Mouse (Mus musculus): ENCODE measurements around the gene Cpe.
"Not testable (repeated sequence)": the region's sequence is repeated elsewhere in the genome, so short reads cannot be mapped to it uniquely, and the experiment has no call there.

The Cpe gene

DNA sequence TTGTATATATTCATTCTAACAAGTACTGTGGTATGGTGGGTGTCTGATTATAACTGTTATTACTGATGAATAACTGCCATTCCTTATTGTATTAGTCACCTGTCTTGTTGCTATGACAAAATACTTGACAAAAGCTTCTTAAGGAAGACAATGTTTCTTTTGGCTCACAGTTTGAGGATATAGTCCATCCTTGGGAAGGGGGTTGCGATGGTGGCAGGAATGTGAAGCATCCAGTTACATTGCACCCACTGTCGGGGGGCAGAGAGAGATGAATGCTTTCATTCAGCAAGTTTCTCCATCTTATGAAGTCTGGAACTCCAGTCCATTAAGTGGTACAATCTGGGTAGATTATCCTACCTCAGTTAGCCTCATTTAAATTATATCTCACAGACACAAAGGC, 19.9 kb downstream of the Cpe start:
- no peak for DNase-seq

DNA sequence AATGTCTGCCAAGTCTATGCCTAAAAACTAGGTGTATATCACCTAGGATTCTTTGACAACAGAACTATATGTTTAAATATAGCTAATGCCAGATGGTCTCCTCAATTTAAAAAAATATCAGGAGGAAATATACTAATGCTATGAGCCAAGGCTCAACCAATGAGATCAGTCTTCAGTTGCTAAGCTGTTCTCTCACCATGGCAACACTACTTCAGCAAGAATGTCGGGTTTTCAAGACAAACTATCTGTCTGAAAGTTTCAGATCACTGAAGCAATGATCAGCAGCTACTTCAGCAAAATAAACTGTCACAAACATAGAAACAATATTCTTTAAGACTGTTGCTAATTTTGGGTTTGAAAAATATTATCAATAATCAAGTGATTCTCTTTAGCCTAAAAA, 20.9 kb downstream of the Cpe start:
- DNase-seq: no peak

DNA sequence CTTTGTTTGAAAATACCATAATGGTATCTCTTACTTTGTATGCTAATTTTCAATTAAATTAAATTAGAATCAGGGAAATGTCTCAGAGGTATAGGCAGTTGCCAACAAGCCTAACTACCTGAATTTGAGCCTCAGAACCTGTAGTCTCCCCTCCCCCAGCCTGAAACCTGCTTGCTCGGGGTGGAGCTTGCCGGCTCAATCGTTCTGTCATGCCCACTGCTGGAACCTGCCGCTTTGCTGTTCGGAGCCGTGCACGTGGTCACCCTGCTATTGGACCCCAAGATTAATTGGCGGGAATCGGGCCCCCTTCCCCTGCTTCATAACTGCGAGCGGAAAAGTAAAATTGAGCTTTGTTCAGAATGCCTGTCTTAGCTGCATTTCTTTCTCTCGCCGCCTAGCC, 26.5 kb downstream of the Cpe start:
- DNase-seq: not testable (repeated sequence)

DNA sequence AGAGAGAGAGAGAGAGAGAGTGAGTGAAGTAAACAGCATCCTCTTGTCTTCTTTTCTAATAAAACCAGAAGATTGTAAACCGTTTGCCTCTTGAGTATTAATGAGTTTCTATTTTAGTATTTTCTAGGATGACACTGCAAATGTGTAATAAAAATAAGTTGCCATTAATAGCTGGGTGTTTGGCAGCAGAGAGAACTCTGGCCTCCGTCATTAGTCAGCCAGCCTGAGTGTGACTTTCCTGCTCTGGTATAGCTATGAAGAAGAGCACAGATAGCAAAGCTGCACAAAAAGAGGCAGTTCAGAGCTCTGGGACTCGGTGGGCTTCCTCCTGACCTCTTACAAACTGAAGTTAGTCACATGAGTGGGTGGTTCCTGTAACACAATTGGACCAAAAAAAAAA, 27.3 kb downstream of the Cpe start:
- no peak for DNase-seq

DNA sequence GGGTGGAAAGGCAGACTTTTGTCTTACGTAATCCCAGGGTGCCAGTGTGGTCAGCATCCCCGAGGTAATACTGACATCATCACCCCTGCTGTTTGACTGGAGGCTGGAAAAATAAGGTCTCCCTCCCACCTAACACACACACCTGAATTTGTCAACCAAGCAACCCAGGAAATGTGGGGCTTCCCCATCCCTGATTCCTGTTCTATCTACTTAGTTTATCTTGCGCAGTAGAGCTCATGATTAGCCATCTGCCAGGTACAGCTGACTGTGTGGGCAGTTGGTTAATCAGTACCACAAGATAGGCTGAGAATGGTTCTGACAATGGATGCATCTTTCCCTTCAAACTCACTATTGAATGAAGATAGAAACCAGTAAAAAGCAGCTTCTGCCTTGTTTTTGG, 28.0 kb downstream of the Cpe start:
- no peak for DNase-seq

DNA sequence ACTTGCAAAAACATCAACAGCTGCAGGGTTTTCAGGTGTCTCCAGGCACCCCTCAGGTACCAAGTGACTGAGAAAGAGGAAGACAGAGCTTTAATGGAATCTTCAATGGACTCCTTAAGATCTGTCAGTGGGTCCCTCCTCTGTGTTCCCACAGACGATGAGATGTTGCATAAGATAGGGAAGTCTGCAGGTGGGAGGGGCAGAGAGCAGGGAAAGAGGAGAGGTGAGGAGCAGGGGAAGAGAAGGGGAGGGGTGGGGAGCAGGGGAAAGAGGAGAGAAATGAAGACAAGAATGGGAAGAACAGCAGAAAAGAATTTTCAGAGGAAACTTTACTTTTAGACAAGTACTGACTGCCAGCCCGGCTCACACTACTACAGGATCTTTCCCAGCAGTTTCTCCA, 28.5 kb downstream of the Cpe start:
- DNase-seq: no peak

DNA sequence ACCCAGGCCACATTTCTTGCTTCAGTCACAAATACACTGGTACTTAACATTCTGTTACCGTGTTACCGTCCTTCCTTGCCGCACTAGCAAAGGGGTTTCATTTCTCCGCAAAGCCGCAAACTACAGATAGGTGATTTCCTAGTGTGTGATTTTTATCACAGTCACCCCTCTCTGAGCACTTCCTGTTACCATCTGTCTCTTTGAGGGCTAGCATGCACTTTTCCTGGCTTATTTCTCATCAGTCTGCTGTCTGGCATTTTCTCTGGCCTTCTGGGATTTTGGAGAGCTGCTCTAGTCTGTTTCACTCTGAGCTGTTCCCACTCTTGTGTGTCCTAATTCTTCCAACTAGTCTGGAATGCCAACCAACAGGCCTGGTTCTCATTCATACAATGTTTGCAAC, 33.8 kb downstream of the Cpe start:
- DNase-seq: no peak

DNA sequence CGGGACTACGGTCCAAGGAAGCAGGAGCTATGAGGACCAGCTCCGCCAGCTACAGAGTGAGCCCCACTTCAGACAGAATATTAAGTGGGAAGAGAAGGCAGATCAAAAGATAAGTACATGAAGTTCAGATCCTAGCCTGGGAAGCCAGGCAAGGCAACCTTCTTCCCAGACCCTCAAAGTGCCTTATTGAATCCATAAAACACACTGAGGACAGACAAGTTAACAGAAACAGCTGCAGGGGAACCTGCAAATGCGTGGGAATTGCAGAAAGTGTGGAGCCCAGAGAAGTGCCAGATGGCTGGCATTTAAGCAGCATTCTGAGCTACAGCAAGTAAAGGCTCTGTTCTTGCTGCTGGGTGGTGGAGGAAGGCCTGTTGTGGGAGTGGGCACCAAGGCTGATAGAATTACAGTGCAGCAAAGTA, 34.9 kb downstream of the Cpe start:
- DNase-seq: no peak

DNA sequence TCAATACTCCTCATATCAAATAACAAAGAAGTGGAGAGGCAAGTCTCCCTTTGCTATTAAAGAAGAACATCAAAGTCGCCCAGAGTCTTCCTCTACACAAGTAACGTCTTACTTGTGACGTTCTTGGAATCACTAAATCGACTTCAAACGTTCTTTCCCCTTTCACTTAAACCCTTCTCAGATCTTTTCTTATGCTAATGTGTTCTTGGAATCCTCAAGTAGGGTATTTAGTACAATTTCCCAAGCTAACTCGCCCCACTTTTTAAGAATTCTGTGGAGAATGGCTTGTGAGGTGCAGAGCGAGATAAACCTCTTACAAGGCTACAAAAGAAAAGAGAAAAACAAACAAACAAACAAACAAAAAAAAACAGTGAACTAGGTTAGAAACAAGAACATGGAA, 35.3 kb downstream of the Cpe start:
- no peak for DNase-seq

DNA sequence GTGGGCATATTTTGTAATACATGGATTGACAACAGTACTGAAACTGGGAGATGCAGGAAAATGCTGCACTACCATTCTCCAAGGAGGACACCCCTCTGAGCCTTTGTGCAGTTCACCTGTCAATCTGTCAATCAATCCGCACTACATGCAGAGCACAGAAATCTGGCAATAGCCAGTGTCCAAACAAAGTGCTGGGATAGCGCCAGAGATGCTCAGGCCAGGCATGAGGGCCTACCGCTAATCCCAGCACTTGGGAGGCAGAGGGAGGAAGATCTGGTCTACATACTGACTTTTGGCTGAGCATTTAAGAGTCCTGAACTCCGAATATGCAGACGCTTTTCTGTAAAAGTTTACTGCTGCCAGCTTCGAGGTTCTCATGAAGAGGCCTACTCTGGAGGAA, 37.0 kb downstream of the Cpe start:
- no peak for DNase-seq

DNA sequence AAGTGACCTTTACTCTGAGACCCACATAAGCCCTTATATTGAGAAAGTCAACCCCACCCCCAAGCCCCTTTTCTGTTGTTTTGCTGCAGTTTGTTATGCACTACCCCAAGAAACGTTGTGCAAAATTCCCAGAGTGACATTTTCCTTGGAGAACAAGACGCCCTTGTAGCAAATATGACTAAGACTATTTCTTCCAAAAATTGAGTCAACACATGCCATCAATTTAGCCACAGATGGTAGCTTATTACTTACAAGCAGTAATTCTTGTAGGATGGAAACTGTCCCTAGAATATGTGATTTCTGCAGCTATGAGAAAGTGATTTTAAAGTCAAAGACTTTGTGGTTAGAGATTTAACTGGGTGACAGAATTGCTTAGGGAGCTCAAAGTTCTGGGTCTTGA, 37.8 kb downstream of the Cpe start:
- no peak for DNase-seq

DNA sequence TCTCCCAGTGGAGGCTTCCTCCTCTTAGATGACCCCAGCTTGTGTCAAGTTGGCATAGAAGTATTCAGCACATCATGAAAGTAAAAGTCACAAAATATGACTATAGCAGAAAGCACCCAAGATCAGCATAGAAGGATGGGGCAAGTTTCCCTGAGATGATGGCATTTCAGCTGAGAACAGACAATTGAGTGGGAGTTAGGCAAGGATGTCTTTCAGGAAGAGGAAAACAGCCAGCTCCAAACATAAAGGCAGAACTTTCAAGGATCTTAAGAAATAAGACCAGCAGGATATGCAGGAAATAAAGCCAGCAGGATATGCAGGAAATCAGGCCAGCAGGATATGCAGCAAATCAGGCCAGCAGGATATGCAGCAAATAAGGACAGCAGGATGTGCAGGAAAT, 40.6 kb downstream of the Cpe start:
- DNase-seq: no peak

DNA sequence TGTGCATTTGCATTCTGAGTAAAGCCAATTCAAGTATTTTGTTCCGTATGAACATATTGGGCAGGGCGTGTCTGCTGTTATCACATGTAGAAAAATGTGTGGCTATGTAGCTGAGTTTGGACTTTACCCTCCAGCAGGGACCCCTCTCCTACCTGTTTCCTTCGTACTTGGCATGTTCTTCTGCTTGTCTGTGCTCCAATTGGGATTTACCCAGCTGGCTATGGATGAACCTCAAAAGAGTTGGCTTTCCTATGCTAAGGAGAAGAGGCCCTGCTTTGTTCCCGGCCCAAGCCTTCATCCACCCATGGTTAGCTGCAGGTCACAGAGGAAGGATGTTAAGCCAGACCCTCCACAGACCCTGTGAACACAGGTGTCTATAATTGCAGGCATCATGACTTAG, 44.8 kb downstream of the Cpe start:
- no peak for DNase-seq

DNA sequence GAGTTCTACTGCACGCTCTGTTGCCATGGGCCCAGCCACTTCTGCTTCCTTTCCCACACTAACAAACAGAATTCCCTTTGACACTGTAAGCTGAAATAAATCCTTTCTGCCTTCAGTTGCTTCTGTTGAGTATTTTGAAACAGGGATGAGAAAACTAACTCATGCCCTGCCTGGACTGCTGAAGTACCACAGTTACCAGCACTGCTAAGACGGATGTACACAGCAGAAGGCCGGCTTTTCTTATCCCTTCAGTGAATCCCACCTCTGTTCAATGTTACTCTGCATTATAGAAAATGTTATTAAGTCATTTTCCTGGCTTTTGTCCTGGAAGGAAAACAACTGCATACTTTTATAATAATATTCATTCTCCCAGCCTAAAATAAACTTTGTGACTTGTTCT, 45.7 kb downstream of the Cpe start:
- DNase-seq: no peak

DNA sequence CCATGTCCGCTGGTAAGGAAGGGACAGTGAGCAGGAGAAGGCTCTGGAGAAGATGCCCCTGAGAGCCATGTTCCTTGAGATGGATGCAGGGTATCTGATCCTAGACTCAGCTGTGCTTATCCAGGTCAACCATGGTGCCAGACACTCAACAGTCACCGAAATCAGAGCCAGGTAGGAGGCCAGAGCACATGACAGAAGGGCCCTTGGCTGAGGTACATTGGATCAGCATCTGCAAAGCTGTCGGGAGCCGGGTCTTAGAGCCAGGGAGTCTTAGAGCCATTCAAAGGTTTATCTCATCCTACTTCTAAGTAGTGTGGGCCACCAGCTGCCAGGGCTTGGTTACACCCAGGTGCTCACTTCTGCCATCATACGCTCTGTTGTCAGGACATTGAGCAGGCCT, 46.4 kb downstream of the Cpe start:
- no peak for DNase-seq

DNA sequence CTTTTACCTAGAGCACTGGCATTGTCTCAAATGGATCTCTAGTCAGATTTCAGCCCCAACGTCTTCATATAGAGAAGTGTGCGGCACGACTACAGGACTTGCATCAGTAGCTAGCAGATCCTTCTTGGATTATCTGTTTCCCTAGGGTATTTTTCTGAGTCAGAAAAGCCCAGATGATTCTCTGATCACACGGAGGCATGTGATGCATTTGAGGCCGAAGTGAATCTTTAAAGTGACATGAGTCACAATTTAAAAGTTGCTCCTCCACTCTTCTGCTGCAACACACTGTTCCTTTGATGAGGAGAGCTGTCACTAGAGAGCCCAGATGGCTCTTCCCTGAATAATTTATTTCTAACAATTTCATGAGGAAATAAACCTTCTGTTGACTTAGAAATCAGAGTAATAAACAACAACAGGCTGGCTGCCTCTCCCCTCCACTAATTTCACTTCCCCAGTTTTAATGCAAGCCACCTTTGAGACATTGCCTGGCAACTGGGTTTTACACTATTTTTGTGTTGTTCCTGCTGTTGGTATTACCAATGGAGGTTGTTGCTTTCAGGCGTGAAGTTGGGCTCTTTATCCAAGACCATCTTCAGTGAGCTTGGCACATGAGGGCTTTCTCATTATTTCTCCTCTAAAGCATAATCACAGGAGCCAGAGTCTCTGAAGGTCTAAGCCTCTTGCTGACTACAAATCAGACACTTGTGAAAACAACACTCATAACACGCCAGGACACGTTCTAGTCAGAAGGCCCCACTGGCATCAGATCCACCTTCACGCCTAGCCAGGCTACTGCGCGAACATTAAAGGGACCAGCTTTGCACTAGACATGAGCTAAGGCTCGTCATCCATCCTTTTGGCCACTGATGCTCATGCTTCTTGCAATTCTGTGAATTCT, 48.5 kb downstream of the Cpe start:
- DNase-seq: no peak

DNA sequence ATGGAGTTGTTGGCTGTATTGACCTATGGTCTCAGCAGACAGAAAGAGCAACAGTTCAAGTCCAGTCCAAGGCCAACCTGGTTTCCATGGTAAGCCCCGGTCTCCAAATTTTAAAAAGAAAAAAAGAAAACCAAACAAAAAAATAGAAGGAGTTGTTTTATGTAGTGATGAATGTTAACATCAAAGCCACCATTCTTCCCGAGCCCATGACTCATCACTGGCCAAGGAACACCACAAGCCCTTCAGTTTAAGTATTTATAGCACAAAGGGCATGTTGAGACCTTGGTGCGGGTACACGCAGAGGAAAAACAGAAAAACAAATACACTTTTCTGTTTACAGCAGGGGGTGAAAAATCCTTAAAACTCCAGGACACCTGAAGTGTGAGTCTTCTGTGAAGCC, 49.5 kb downstream of the Cpe start:
- DNase-seq: no peak

DNA sequence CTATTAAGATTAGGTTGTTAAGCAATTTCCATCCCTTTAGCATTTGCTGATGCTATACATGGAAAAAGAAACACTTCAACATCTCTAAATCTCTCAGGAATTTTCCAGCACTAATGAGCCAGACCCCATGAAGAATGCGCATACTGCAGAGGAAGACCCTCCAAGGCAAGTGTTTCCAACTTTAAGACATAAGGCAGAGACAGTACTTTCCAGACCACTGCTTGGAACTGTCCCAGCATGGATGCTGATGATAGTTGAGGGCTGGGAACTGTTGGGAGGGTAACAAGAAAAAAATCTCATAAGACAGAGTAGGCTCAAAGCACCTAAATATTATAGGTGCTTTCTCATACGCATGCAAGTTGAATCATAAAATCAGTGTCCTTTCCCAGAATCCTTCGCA, 50.1 kb downstream of the Cpe start:
- DNase-seq: no peak

DNA sequence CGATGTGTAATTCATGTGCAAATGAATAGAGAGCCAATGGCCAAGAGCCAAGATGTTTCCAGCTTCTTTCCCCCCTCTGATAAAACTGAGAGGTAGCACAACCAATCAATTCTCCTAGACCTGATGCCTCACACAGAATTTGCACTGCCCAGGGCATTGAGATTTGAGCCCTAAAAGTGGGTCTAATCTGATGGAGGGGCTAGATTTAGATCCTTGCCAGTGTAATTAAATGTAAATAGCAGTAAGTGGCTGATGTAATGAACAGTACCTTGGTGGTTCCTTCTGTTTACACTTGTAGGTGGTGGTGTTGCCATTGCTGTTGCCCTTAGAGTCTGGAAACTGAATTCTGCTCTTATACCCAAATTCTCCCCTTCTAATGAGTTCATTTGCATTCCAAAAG, 52.3 kb downstream of the Cpe start:
- no peak for DNase-seq

DNA sequence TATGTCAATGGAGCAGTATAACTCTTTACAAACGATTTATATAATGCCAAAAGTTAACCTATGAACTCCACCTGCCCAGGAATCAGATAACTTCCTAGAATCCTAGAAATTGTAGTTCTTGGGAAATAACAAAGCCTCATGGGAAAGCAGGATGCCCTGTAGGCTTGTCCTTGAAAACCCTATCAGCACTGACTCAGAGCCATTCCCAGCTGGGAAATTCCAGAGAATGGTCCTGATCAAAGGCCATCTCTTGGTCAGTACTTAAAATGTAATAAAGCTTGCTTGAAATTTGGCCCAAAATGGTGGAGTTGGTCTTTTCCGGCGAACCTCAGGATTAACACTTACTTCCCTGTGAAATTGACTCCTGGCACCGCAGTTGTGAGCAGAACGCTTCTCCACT, 53.2 kb downstream of the Cpe start:
- no peak for DNase-seq

DNA sequence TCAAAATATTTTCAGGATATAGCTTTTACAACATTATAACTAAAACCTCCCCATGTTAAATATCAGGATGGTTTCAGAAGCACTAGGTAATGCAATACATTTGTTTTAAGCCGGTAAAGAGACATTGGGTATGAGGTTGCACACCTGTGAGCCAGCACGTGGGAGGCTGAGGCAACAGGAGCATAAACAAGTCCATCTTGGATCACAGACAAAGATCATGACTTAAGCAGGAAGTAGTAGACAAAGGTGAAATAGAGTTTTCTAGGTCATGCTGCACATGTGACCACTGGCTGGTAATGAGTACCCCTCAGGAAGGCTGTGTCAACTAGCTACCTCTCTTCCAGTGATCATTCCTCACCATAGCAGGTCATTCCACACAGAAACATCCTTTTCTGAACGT, 58.0 kb downstream of the Cpe start:
- no peak for DNase-seq

DNA sequence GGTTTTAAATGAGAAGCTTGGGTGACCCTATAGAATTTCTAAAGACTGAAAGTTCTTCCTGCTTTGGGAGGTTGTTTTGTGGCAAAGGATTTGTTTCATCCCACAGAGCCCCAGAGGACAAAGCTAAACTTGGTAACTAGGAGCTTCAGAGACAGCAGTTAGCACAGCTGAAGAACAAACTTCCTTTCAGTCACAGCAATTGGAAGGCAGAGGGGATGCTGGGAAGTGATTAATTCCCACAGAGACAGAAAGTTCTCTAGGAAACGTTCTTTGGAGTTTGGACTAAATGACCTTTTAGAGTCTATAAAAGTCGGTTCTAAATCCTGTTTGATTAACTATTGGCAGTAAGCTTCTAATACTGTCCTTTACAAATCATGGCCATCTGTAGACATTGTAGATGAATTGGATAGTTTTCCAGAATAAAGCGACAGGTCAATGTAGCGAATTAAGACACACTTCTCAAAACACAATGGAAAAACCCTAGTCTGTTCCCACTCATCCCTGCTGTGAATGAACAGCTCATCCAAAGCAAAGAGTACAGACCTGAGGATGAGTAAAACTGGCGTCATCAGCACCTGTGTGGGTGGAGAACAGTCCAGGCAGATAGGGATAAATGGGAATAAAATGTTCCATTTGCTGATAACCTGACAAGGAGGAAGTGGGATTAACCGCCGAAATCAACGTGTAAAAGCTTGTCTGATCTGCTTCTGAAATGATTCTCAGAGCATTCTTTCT, 58.6 kb downstream of the Cpe start:
- no peak for DNase-seq

DNA sequence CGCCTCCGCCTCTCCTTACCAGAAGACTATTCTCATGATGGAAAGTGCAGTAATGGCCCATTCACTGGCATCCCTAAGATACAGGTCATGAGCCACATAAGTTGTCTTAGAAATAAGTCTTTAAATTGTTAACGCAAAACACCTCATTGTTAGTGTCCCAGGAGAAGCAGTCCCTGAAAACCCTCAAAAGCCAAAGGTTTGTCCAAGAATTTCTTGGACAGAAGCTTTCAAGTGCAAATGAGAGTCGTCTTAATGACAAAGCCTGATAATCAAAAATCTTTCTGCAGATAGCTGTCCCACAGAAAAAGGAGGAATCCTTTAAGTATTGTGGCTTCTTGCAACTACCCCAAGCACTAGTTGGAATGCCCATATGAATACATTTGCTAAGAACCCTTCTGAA, 60.7 kb downstream of the Cpe start:
- DNase-seq: no peak

DNA sequence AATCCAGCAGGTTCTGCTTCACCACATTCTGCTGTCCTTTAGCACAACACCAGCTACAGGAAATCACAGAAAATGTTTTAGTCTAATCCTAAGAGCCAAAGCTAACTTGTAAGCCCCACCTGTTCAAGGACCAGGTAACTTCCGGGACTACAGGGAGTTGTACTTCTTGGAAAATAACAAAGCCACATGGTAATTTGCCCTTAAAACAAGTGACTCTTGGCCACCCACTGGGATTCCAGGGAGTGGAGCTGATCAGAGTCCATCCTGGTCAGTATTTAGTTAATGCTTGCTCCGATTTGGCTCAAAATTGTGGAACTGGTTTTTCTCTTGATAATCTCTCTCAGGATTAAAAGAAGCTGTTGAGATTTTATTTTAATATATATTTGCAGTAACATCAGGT, 61.1 kb downstream of the Cpe start:
- DNase-seq: no peak
